Mouse (Mus musculus): ENCODE measurements around the gene Fhit.

DNA sequence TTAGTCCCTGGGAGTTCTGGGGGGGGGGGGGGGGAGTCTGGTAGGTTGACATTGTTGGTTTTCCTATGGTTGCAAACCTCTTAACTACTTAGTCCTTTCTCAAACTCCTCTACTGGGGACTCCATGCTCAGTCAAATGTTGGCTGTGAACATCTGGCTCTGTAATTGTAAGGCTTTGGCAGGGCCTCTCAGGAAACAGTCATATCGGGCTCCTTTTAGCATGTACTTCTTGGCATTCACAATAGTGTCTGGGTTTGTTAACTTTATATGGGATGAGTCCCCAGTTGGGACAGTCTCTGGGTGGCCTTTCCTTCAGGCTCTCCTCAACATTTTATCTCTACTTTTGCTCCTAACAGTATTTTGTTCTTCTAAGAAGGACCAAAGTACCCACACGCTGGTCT, 1065.6 kb downstream of the Fhit start:
- TF ChIP-seq CTCF (IDR thresholded peaks at IDR 0.05; ENCODE audit: extremely low read depth, insufficient read length, insufficient replicate concordance, low read depth, low read length) (no peak), POLR2A (IDR thresholded peaks at IDR 0.05; ENCODE audit: low read depth, low read length) (no peak)

Data from small intestine, adult 2 months (tissue).